Mouse (Mus musculus): ENCODE measurements around the gene Acss1.
A peak's percentile ranks its signal among the peaks of the same experiment; 100 is the strongest.

Gene Acss1

GRCm38 (mm10) chr2:150643166-150643565, 25.1 kb downstream of the Acss1 start:
- no peak for DNase-seq (ENCODE audit: low read depth, low spot score)

- no peak for DNase-seq (ENCODE audit: low read depth, low spot score)
Measured at GRCm38 (mm10) chr2:150638370-150638733, 29.9 kb downstream of the Acss1 start.

- DNase-seq (ENCODE audit: low read depth, low spot score): no peak
Measured at GRCm38 (mm10) chr2:150637702-150638369, 30.5 kb downstream of the Acss1 start.

GRCm38 (mm10) chr2:150635877-150636446, 32.3 kb downstream of the Acss1 start:
- no peak for DNase-seq (ENCODE audit: low read depth, low spot score)

GRCm38 (mm10) chr2:150629255-150629654, 39.0 kb downstream of the Acss1 start:
- no peak for DNase-seq (ENCODE audit: low read depth, low spot score)

GRCm38 (mm10) chr2:150627140-150627539, 41.2 kb downstream of the Acss1 start:
- DNase-seq (ENCODE audit: low read depth, low spot score): no peak

GRCm38 (mm10) chr2:150624926-150625325, 43.4 kb downstream of the Acss1 start:
- no peak for DNase-seq (ENCODE audit: low read depth, low spot score)

GRCm38 (mm10) chr2:150623957-150624356, 44.3 kb downstream of the Acss1 start:
- no peak for DNase-seq (ENCODE audit: low read depth, low spot score)

- no peak for DNase-seq (ENCODE audit: low read depth, low spot score)
Measured at GRCm38 (mm10) chr2:150621698-150622097, 46.6 kb downstream of the Acss1 start.

GRCm38 (mm10) chr2:150610097-150610496, 58.2 kb downstream of the Acss1 start:
- DNase-seq (ENCODE audit: low read depth, low spot score): no peak

- peak; percentile 79 for DNase-seq (ENCODE audit: low read depth, low spot score)
Measured at GRCm38 (mm10) chr2:150608872-150609560, 59.3 kb downstream of the Acss1 start.

GRCm38 (mm10) chr2:150608087-150608799, 60.1 kb downstream of the Acss1 start, which contains the start of gene Apmap:
Gene Apmap, minus strand, starts transcription at chr2:150608567.
- DNase-seq (ENCODE audit: low read depth, low spot score): peak; percentile 95

GRCm38 (mm10) chr2:150607086-150607485, 61.2 kb downstream of the Acss1 start:
- DNase-seq (ENCODE audit: low read depth, low spot score): no peak

- no peak for DNase-seq (ENCODE audit: low read depth, low spot score)
Measured at GRCm38 (mm10) chr2:150604802-150605201, 63.5 kb downstream of the Acss1 start.

GRCm38 (mm10) chr2:150602166-150602565, 66.1 kb downstream of the Acss1 start:
- DNase-seq (ENCODE audit: low read depth, low spot score): no peak

GRCm38 (mm10) chr2:150600263-150600662, 68.0 kb downstream of the Acss1 start:
- no peak for DNase-seq (ENCODE audit: low read depth, low spot score)

GRCm38 (mm10) chr2:150595411-150596190, 72.7 kb downstream of the Acss1 start:
- no peak for DNase-seq (ENCODE audit: low read depth, low spot score)

GRCm38 (mm10) chr2:150589076-150589475, 79.2 kb downstream of the Acss1 start:
- DNase-seq (ENCODE audit: low read depth, low spot score): no peak

- DNase-seq (ENCODE audit: low read depth, low spot score): no peak
Measured at GRCm38 (mm10) chr2:150579628-150580027, 88.7 kb downstream of the Acss1 start.

- DNase-seq (ENCODE audit: low read depth, low spot score): no peak
Measured at GRCm38 (mm10) chr2:150578603-150579002, 89.7 kb downstream of the Acss1 start.

GRCm38 (mm10) chr2:150576256-150576655, 92.0 kb downstream of the Acss1 start:
- no peak for DNase-seq (ENCODE audit: low read depth, low spot score)
